Mouse (Mus musculus) C3H10T1/2 (cell line): ENCODE data around the gene Mrpl10. TPM values are rescaled to one million over a fixed set of nuclear protein-coding genes. Genes with fewer than 3 reads are reported as not detected.

Source experiments
- polyA plus RNA-seq, 2 experiments: library from polyadenylated mRNA; unstranded; fragments of >200 nt; fragmentation: generic; extraction: Trizol; gene quantifications; one replicate each; pipeline ENCODE4 v1.2.1; 2012; ENCODE audit warnings: missing spikeins in 2 of 2

The Mrpl10 gene
- 100 to 1,000 TPM in 1 of 2 experiments, 10 to 100 TPM in 1; 76.8 to 100 TPM for polyA plus RNA-seq

DNA sequence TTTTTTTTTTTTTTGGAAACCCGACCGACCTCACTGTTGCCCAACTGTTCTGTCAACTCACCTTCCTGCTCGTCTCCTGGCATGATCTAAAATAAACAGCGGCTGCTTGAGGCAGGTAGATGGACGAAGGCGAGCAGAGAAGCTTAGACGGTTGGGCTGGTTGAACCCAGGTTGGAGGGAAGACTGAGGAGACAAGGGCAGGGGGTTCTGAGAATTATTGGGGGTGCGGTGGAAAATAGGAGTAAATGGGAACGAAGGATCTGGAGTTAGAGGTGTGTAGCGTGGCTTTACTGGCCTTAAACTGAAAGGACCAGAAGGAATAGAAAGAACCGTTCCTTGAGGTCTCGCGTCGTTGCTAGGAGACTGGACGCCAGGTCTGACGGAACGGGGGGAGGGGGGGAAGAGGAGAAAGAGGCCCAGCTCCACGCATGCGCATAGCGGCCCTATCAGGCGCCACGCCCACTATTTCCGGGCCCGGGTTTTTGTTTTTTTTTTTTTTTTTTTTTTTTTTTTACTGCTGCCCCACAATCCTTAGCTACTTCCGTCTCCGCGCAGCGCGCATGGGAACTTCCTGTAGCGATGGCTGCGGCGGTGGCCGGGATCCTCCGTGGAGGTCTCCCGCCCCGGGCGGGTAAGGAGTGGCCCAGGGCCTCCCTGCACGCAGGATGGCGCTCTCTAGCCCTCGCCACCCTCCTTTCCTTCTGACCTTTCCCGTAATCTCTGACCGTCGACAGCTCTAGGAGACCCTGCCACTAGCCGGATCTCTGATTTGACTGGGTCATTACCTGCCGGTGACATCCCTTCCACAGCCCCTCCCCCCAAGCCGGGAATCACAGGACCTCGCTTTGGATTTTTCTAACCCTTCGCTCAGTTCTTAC is at the start of gene Mrpl10, which contains the start of gene Lrrc46:
Gene Mrpl10 (plus strand): TSS at position 539 of the 878 bp plus-strand sequence.
Gene Lrrc46 (minus strand): TSS at position 386 of the 878 bp plus-strand sequence.

DNA sequence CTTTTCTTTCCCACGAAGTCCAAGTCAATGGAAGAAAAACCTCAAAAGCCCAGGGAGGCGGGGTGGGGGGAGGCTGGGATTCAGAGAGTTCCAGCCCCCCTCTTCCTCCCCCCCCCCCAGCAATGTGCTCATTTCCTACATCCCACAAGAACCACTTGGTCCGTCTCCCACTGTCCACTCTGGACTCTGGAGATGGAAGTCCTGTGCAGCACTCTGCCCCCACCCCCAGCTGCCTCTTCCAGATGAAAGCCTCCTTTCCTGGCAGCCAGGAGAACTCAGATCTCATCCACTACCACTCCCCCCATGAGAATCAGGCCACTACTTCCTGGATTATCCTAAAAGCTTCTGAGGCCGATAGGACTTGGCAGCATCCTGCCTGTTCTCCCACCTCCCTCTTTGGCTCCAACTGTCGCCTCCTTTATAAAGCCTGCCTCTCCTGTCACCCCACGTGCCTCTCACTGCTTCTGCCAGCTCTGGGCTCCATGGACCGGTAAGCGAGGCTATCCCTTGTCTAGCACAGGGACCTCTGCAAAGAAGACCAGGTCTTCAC is 28.2 kb upstream of the Mrpl10 start, which contains the start of gene Sp6:
Gene Sp6 (plus strand): TSS at position 274 of the 550 bp plus-strand sequence.

DNA sequence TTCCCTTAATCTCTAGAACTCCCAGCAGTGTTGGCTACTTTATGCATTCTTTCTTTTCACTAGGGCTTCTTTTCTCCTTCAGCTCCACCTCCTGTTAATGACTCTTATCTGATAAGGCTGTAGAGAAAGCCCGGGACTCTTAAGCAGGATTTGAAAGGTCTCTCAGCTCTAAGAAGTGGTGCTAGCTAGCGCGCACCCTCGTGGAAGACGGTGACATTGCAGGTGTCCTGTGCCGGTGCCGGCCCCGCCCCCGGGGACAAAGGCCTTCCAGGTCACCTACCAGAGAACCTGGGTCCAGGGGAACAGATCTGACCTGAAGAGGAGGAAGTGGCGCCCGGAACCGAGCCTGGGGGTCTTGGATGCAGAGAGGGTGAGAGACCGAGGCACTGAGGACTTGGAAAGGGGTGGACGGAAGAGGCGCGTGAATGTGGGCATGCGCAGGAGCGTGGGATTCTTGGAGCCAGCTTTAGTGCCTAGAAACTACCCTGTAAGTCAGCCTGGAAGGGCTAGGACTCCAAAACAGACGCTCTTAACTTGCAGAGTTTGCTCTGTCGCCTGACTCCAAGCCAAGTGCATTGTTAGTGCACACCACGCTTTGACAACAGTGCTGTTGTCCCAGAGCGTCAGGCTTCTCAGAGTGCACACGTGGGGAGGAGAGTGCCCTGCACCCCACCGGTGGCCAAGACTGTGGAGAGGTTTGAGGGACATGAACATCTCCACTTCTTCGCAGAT is 11.5 kb upstream of the Mrpl10 start, which contains the start of gene Scrn2:
Gene Scrn2 (plus strand): TSS at position 253 of the 732 bp plus-strand sequence.

DNA sequence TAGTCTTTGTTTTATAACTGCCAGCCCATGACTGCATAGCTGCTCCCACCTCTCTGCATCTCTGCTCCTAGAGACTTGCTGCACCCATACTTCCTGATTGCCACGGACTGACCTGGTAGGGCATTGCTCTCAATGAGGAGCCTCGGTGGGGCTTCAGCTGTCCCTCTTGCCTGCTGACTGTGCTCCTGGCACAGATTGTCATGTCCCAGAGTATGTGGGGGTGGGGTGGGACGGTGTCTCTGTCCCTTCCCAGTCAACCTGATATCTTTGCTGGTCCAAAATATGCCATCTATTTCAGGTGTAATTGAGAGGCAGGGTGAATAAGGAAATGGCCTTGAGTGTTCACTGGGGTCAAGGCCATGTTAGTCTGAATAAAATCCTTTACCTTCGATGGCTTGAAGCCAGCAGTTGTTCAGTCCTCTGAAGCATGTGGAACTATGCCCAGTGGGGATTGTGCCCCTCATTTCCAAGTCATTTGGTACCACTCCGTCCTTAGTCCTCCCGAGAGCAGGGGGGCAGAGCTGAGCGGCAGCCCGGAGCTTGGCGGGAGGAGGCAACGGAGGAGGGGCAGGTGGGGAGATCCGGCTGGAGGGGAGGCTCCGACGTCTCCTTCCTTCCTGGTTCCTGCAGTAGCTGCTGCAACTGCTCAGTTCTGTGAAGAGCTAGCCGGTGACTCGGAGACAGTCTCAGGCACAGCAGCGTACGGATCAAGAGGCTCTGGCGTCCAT is 9.0 kb downstream of the Mrpl10 start, which contains the start of gene Osbpl7:
Gene Osbpl7 (plus strand): TSS at position 413 of the 728 bp plus-strand sequence.

Other genes with a start within 250 kb of the Mrpl10 start
- 100 to 1,000 TPM in 1 of 2 experiments, 10 to 100 TPM in 1; 32.1 to 205 TPM for gene Nfe2l1, start 211.6 kb upstream of the Mrpl10 start, polyA plus RNA-seq
- 100 to 1,000 TPM; 148 to 589 TPM for gene Copz2, start 191.7 kb upstream of the Mrpl10 start, polyA plus RNA-seq
- 10 to 100 TPM; 58.3 to 94.0 TPM for gene Cdk5rap3, start 125.1 kb upstream of the Mrpl10 start, polyA plus RNA-seq
- not detected for gene Prr15l, start 113.5 kb upstream of the Mrpl10 start, polyA plus RNA-seq
- gene Pnpo, start 97.6 kb upstream of the Mrpl10 start, polyA plus RNA-seq: 1 to 10 TPM; 1.6 to 2.6 TPM
- 10 to 100 TPM in 1 of 2 experiments, 1 to 10 TPM in 1; 6.4 to 15.4 TPM for gene Sp2, start 58.6 kb upstream of the Mrpl10 start, polyA plus RNA-seq
- under 1 TPM in 1 of 2 experiments, not detected in 1; 0.06 TPM for gene Sp6, start 28.2 kb upstream of the Mrpl10 start, polyA plus RNA-seq
- 10 to 100 TPM; 37.1 to 48.4 TPM for gene Scrn2, start 11.6 kb upstream of the Mrpl10 start, polyA plus RNA-seq
- 1 to 10 TPM; 2.0 to 6.0 TPM for gene Lrrc46, start 153 bp upstream of the Mrpl10 start, polyA plus RNA-seq
- gene Osbpl7, start 9.1 kb downstream of the Mrpl10 start, polyA plus RNA-seq: 1 to 10 TPM; 1.9 to 7.7 TPM
- not detected for gene Tbx21, start 73.8 kb downstream of the Mrpl10 start, polyA plus RNA-seq
- 1 to 10 TPM in 1 of 2 experiments, under 1 TPM in 1; 0.07 to 1.3 TPM for gene Tbkbp1, start 109.9 kb downstream of the Mrpl10 start, polyA plus RNA-seq
- gene Kpnb1, start 146.3 kb downstream of the Mrpl10 start, polyA plus RNA-seq: 100 to 1,000 TPM in 1 of 2 experiments, 10 to 100 TPM in 1; 35.4 to 123 TPM
- gene Npepps, start 239.1 kb downstream of the Mrpl10 start, polyA plus RNA-seq: 100 to 1,000 TPM in 1 of 2 experiments, 10 to 100 TPM in 1; 25.3 to 106 TPM